Mouse (Mus musculus): Measurements from ENCODE around the gene Pate2. TPM values are rescaled to one million over a fixed set of nuclear protein-coding genes. Genes with fewer than 3 reads are reported as not detected.

The Pate2 gene
- polyA plus RNA-seq, 1 experiment: 0.44 TPM

GRCm38 (mm10) chr9:35548455-35548854 is 21.6 kb upstream of the Pate2 start:
- Histone ChIP-seq H3K27ac (ENCODE audit: insufficient read depth, low read length) (no peak overlapping the region), H3K4me3 (ENCODE audit: insufficient read depth, low read length) (no peak overlapping the region), H3K4me1 (ENCODE audit: control insufficient read depth, insufficient read depth, low read length) (peaks cover 1% of the 10 kb centered on the region; the same call in 1 of the 2 replicates)
- TF ChIP-seq CTCF (IDR thresholded peaks at IDR 0.05; ENCODE audit: extremely low read depth, insufficient read depth, low read length) (no peak), POLR2A (IDR thresholded peaks at IDR 0.05; ENCODE audit: extremely low read depth, insufficient read depth, low read length) (no peak)

DNA sequence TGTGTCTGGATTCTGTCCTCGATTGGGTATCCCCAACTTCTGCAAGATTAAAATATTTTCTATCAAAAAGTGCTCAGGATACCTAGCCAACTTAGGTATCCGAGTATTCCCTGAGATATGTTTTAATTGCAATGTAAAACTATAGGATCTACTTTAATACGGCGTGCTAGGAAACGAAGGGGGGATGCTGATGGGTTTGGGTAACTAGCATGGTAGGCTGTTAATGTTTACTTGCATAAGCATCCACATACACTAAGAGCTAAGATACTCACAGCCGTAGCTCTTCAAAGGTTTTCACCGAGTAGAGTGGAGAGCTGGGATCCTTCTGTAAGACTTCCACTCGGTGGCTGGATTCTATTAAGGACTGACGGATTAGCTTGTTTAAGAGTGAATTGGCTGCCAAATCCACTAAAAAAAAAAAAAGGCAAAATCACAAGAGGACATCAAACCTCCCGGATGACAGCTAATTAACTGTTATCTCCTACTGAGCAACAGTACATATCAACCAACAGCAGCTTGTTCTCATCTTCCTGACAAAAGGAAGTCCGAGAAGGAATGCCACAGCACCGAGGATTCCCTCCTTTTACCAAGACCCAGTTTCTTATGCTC is 13.5 kb upstream of the Pate2 start:
- H3K4me1 ChIP-seq (ENCODE audit: control insufficient read depth, insufficient read depth, low read length): peaks cover 3% of the 10 kb centered on the region; the same call in 1 of the 2 replicates

GRCm38 (mm10) chr9:35558257-35559008 is 11.7 kb upstream of the Pate2 start, which contains the start of the genes Ddx25 and Pus3:
Gene Ddx25, minus strand, starts transcription at chr9:35558528.
Gene Pus3, plus strand, starts transcription at chr9:35558595.
- TF ChIP-seq POLR2A (IDR thresholded peaks at IDR 0.05; ENCODE audit: extremely low read depth, insufficient read depth, low read length) (no peak), CTCF (IDR thresholded peaks at IDR 0.05; ENCODE audit: extremely low read depth, insufficient read depth, low read length) (no peak)
- H3K4me3 ChIP-seq (ENCODE audit: insufficient read depth, low read length): peak within 1 kb of the TSS; percentile 70
- H3K27ac ChIP-seq (ENCODE audit: insufficient read depth, low read length): no peak within 1 kb of the TSS

More for the DNA sequence above, 13.5 kb upstream of the Pate2 start:
- TF ChIP-seq POLR2A (IDR thresholded peaks at IDR 0.05; ENCODE audit: extremely low read depth, insufficient read depth, low read length) (no peak), CTCF (IDR thresholded peaks at IDR 0.05; ENCODE audit: extremely low read depth, insufficient read depth, low read length) (no peak)
- Histone ChIP-seq H3K27ac (ENCODE audit: insufficient read depth, low read length) (no peak overlapping the region), H3K4me3 (ENCODE audit: insufficient read depth, low read length) (no peak overlapping the region)

DNA sequence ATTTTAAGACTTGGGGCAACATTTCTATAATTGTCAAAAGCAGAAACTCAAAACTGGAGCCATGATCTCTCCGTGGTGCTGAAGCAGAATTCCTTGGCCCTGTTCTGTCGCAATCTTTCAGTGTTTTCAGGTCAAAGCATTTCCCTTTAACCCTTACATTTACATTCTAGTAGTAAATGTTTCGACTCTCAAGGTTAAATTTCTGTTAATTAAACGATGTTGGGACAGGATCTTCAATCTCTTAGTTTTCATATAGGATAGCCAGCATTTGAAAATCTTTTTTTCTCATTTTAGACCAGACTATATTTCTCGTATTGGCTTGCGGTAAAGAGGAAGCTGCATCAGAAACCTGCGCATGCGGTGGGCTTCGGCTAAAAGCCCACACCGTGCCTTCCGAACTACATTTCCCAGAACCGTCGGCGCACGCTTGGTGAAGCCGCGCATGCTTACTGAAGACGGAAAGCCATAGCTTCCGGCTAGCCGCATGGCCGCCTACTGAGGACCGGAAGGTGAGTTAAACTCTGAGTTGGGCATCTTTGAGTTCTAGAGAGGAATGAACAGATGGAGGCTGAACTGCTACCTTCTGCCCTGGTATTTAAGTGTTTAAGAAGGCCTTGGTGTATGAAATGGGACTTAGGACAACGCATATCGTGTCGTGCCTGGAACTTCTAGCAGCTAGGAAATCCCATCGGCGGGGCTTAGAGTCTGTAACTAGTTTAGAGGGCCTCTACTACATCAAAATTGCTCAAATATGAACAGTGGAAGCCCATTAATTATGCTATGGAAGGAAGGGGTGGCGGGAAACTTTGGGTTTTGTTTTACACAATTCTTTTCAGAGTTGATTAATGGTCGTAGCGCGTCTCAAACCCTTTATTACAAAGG is 10.8 kb upstream of the Pate2 start:
- Histone ChIP-seq H3K4me3 (ENCODE audit: insufficient read depth, low read length) (peak overlapping the region; percentile 70), H3K27ac (ENCODE audit: insufficient read depth, low read length) (no peak overlapping the region), H3K4me1 (ENCODE audit: control insufficient read depth, insufficient read depth, low read length) (peaks cover 2% of the 10 kb centered on the region; the same call in 1 of the 2 replicates)
- TF ChIP-seq CTCF (IDR thresholded peaks at IDR 0.05; ENCODE audit: extremely low read depth, insufficient read depth, low read length): no peak
- TF ChIP-seq POLR2A (IDR thresholded peaks at IDR 0.05; ENCODE audit: extremely low read depth, insufficient read depth, low read length): peak; percentile 83

More at GRCm38 (mm10) chr9:35558257-35559008, 11.7 kb upstream of the Pate2 start, which contains the start of the genes Ddx25 and Pus3:
- peaks cover 2% of the 10 kb centered on the region; the same call in 1 of the 2 replicates for H3K4me1 ChIP-seq (ENCODE audit: control insufficient read depth, insufficient read depth, low read length)

GRCm38 (mm10) chr9:35561076-35561475 is 9.0 kb upstream of the Pate2 start:
- H3K27ac ChIP-seq (ENCODE audit: insufficient read depth, low read length): no peak overlapping the region
- no peak for TF ChIP-seq POLR2A (IDR thresholded peaks at IDR 0.05; ENCODE audit: extremely low read depth, insufficient read depth, low read length)
- TF ChIP-seq CTCF (IDR thresholded peaks at IDR 0.05; ENCODE audit: extremely low read depth, insufficient read depth, low read length): no peak
- peaks cover 2% of the 10 kb centered on the region; the same call in 1 of the 2 replicates for H3K4me1 ChIP-seq (ENCODE audit: control insufficient read depth, insufficient read depth, low read length)
- H3K4me3 ChIP-seq (ENCODE audit: insufficient read depth, low read length): no peak overlapping the region

DNA sequence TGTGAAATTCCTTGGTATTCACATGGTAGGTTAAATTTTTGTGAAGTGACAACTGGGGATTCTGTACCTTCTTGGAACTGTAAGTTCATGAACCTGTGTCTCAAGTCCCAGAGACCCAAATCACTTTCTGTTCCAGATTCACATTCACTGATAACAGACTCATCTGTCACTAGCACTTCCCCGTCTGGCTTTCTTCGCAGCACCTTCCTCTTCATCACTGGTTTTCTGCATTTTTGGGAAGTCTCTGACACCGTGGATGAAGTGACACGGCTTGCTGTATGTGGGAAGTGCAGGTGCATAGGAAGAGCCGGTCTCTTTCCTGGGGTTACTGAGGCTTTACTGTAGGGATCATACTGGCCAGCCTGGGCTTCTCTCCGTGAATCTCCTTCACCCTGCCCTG is 8.5 kb upstream of the Pate2 start:
- TF ChIP-seq CTCF (IDR thresholded peaks at IDR 0.05; ENCODE audit: extremely low read depth, insufficient read depth, low read length): no peak
- TF ChIP-seq POLR2A (IDR thresholded peaks at IDR 0.05; ENCODE audit: extremely low read depth, insufficient read depth, low read length): no peak
- H3K4me1 ChIP-seq (ENCODE audit: control insufficient read depth, insufficient read depth, low read length): peaks cover 2% of the 10 kb centered on the region; the same call in 1 of the 2 replicates
- no peak overlapping the region for H3K4me3 ChIP-seq (ENCODE audit: insufficient read depth, low read length)
- H3K27ac ChIP-seq (ENCODE audit: insufficient read depth, low read length): no peak overlapping the region

DNA sequence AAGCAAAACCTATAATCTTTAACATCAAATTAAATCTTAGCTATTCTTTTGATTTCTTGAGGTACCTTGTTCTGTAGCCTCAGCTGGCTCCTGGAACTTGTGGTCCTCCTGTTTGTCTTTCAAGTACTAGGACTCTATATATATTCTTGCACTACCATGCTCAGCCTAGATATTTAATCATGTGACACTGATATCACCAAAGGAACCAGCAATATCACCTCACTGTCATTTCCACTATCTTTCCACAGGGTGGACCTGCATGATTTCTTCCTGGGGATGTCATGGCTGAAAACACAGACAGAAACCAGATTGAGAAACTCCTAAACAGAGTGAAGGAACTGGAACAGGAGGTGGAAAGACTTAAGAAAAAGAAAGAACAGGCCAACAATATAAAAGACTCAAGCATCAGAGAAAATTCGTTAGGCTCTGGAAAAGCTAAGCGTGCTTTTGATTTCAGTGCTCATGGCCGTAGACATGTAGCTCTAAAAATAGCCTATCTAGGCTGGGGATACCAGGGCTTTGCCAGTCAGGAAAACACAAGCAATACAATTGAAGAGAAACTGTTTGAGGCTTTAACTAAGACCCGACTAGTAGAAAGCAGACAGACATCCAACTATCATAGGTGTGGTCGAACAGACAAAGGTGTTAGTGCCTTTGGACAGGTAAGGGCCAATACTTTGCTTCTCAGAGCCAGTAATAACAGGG is 5.4 kb upstream of the Pate2 start:
- no peak overlapping the region for H3K4me3 ChIP-seq (ENCODE audit: insufficient read depth, low read length)
- TF ChIP-seq POLR2A (IDR thresholded peaks at IDR 0.05; ENCODE audit: extremely low read depth, insufficient read depth, low read length) (no peak), CTCF (IDR thresholded peaks at IDR 0.05; ENCODE audit: extremely low read depth, insufficient read depth, low read length) (no peak)
- no peak overlapping the region for H3K27ac ChIP-seq (ENCODE audit: insufficient read depth, low read length)
- H3K4me1 ChIP-seq (ENCODE audit: control insufficient read depth, insufficient read depth, low read length): no peaks in the 10 kb centered on the region

DNA sequence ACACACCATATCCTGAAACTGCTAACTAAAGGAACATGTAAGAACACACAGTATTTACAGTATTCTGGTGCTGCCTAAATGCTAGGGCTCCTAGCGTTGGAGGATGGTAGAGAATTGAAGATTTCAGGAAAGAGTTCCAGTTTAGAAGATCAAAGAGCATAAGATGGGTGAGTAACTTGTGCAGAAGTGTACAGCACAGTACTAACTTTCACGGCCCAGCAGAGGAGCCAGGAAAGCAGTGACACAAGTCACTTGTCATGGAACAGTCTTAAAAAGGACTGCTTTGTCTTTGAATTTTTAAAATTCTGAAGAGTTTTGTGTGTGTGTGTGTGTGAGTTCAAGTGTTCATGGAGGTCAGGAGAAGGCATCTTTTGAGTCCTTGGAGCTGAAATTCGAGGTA is 2.1 kb upstream of the Pate2 start:
- no peak for TF ChIP-seq POLR2A (IDR thresholded peaks at IDR 0.05; ENCODE audit: extremely low read depth, insufficient read depth, low read length)
- TF ChIP-seq CTCF (IDR thresholded peaks at IDR 0.05; ENCODE audit: extremely low read depth, insufficient read depth, low read length): no peak
- Histone ChIP-seq H3K4me3 (ENCODE audit: insufficient read depth, low read length) (no peak overlapping the region), H3K4me1 (ENCODE audit: control insufficient read depth, insufficient read depth, low read length) (no peaks in the 10 kb centered on the region), H3K27ac (ENCODE audit: insufficient read depth, low read length) (no peak overlapping the region)

Measured in cortical plate, adult 2 months (tissue).